In the genomic region with DNA sequence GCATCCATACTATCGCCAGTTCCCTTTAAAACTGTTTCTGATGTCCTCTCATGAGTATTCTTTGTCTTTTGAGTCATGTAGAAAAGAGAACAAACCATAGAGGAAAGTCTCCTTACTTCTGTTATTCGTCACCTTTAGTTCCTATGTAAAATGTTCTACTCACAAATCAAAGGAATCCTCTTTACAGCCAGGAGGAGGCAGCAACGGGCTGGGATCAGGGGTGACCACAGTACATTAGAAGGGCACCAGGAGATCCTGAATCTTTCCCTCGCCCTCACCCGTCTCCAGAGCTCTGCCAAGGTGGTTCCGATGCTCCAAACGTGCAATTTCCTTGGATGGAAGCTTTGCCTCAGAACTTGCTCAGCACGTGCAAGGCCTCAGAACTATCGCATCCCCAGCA, we compare ENCODE assay signal across 16 mouse cellular contexts. TPM values are rescaled to one million over a fixed set of nuclear protein-coding genes. Genes with fewer than 3 reads are reported as not detected.
DNase-seq lines count a peak whose midpoint lies in the region; ATAC-seq and TF ChIP-seq lines count a peak whose summit lies in the region.
"Had no signal": no experiment of that assay in that cellular context is flagged by ENCODE, and none has a peak within 500 bp of the region (broad histone marks: within the 10 kb centered on the region; RNA-seq: fewer than 3 reads in every experiment).

No protein-coding gene starts in this region.

- TF ChIP-seq EP300 in heart, adult 2 months (IDR thresholded peaks at IDR 0.05; ENCODE audit: insufficient read depth, low read depth, low read length) = no peak

- no peak overlapping the region for H3K4me3 ChIP-seq in heart, adult 2 months
- no peak overlapping the region for H3K4me3 ChIP-seq in lung, adult 2 months (replicated peaks; ENCODE audit: extremely low read depth, low read depth, low read length)
- H3K4me3 ChIP-seq in G1E (ENCODE audit: low read depth, low read length) = no peak overlapping the region
- no peak overlapping the region for H3K4me3 ChIP-seq in small intestine, adult 2 months (ENCODE audit: low read depth, low read length)
- H3K4me3 ChIP-seq: heart, embryonic 13.5 days; limb, embryonic 15.5 days; myocyte had no signal

- no peaks in the 10 kb centered on the region for H3K9me3 ChIP-seq in G1E (replicated peaks)
- H3K9me3 ChIP-seq: heart, embryonic 13.5 days; limb, embryonic 15.5 days had no signal

- ATAC-seq in G1E (ENCODE audit: extremely low read depth, insufficient number of reproducible peaks, low FRiP score, poor library complexity, severe bottlenecking) = no peak
- no peak for ATAC-seq in erythroid progenitor cell, adult 5-6 weeks (replicated peaks; ENCODE audit: low FRiP score, poor library complexity, severe bottlenecking)

- no peak overlapping the region for H3K9ac ChIP-seq in heart, adult 2 months (ENCODE audit: low read depth, low read length)
- H3K9ac ChIP-seq: heart, embryonic 13.5 days; limb, embryonic 15.5 days had no signal

- no peak for TF ChIP-seq POLR2A in heart, adult 2 months (IDR thresholded peaks at IDR 0.05; ENCODE audit: insufficient read depth, low read depth, low read length)
- no peak for TF ChIP-seq POLR2A in lung, adult 2 months (IDR thresholded peaks at IDR 0.05; ENCODE audit: borderline replicate concordance, extremely low read depth, low read depth, low read length)
- no peak for TF ChIP-seq POLR2A in small intestine, adult 2 months (IDR thresholded peaks at IDR 0.05; ENCODE audit: low read depth, low read length)

- TF ChIP-seq CTCF in heart, adult 2 months (IDR thresholded peaks at IDR 0.05) = peak; percentile 23
- TF ChIP-seq CTCF in lung, adult 2 months (IDR thresholded peaks at IDR 0.05; ENCODE audit: insufficient read depth, low read length) = 0 out of 2 replicates have a peak, but pooled peaks have one; percentile 15
- no peak for TF ChIP-seq CTCF in G1E (IDR thresholded peaks at IDR 0.05; ENCODE audit: low read depth, low read length)
- TF ChIP-seq CTCF in small intestine, adult 2 months (IDR thresholded peaks at IDR 0.05; ENCODE audit: extremely low read depth, insufficient read length, insufficient replicate concordance, low read depth, low read length) = peak; percentile 63; the same call in 1 of the 2 replicates

- intact Hi-C loops in heart, adult 2 months (cut with DNase I) = no loop called here
- intact Hi-C loops in heart, postnatal 25 days (cut with DNase I) = no loop called here

- no peaks in the 10 kb centered on the region for H3K4me1 ChIP-seq in heart, adult 2 months (ENCODE audit: control insufficient read depth, insufficient read depth, low read length)
- H3K4me1 ChIP-seq in lung, adult 2 months (ENCODE audit: control insufficient read depth, insufficient read depth, low read length) = no peaks in the 10 kb centered on the region
- H3K4me1 ChIP-seq in G1E (ENCODE audit: insufficient read depth, low read depth, low read length) = no peaks in the 10 kb centered on the region
- no peaks in the 10 kb centered on the region for H3K4me1 ChIP-seq in small intestine, adult 2 months (ENCODE audit: control insufficient read depth, insufficient read depth, insufficient read length, low read length)
- H3K4me1 ChIP-seq: heart, embryonic 13.5 days; limb, embryonic 15.5 days had no signal

- no peak for DNase-seq in heart, adult 2 months
- no peak for DNase-seq in heart, postnatal 25 days (ENCODE audit: low spot score)
- no peak for DNase-seq in lung, adult 2 months
- DNase-seq in lung, postnatal 25 days (ENCODE audit: low spot score) = no peak
- peak; percentile 2 for DNase-seq in G1E (ENCODE audit: low spot score)
- no peak for DNase-seq in cerebellum, postnatal 36 days
- DNase-seq: cerebellum, postnatal 10 days; layer of hippocampus, postnatal 36 days; thymus, adult 18-20 months had no signal

- no peak overlapping the region for H3K27ac ChIP-seq in heart, adult 2 months
- H3K27ac ChIP-seq in small intestine, adult 2 months (ENCODE audit: insufficient read depth, low read depth, low read length) = no peak overlapping the region
- H3K27ac ChIP-seq: heart, embryonic 13.5 days; limb, embryonic 15.5 days had no signal

- H3K36me3 ChIP-seq in heart, adult 2 months (ENCODE audit: control insufficient read depth, insufficient read depth, low read length) = no peaks in the 10 kb centered on the region
- H3K36me3 ChIP-seq in G1E (replicated peaks) = no peaks in the 10 kb centered on the region
- no peaks in the 10 kb centered on the region for H3K36me3 ChIP-seq in small intestine, adult 2 months (ENCODE audit: control insufficient read depth, insufficient read depth, low read length)
- H3K36me3 ChIP-seq: heart, embryonic 13.5 days; limb, embryonic 15.5 days had no signal

- no peaks in the 10 kb centered on the region for H3K79me2 ChIP-seq in heart, adult 2 months (replicated peaks; ENCODE audit: control insufficient read depth, insufficient read depth, low read length)

- WGBS in heart, adult 2 months = 62% methylated on average over 9 of the region's 9 CpGs
- 71% methylated on average over 9 of the region's 9 CpGs for whole genome bisulfite sequencing in lung, adult 2 months
- 52% methylated on average over 9 of the region's 9 CpGs for WGBS in small intestine, adult 2 months

- H3K27me3 ChIP-seq in heart, adult 2 months (ENCODE audit: control insufficient read depth, insufficient read depth, low read length) = no peaks in the 10 kb centered on the region
- peaks cover 6% of the 10 kb centered on the region; the same call in 1 of the 2 replicates for H3K27me3 ChIP-seq in G1E (ENCODE audit: insufficient read depth, low read length)
- H3K27me3 ChIP-seq in small intestine, adult 2 months (ENCODE audit: control insufficient read depth, insufficient read depth, low read length) = no peaks in the 10 kb centered on the region
- H3K27me3 ChIP-seq: limb, embryonic 15.5 days had no signal

RNA-seq across cellular contexts. Expression of gene Tpte, which starts 28.2 kb away (rescaled TPM):
- total RNA-seq in heart, adult 2 months (2021) = not detected
- not detected in 2 replicates for polyA plus RNA-seq in heart, adult 2 months (2012; rRNA removed)
- total RNA-seq in heart, postnatal 25 days (2021) = not detected
- polyA plus RNA-seq in lung, adult 2 months (2012; rRNA removed) = not detected in 2 replicates
- total RNA-seq in G1E (2014; fragmentation: Nextera tagmentation) = not detected in 2 replicates
- 0.05 and 0.06 TPM in 2 replicates for total RNA-seq in G1E (2017)
- not detected in 2 replicates for polyA plus RNA-seq in G1E (2012)
- polyA plus RNA-seq in small intestine, adult 2 months (2012; rRNA removed) = not detected in 2 replicates
- total RNA-seq in erythroid progenitor cell, adult 5-6 weeks (2015; ENCODE audit: low replicate concordance) = not detected in 2 replicates
- not detected in 2 replicates for total RNA-seq in erythroid progenitor cell, adult 5-6 weeks (2017; ENCODE audit: low replicate concordance)
- total RNA-seq: layer of hippocampus, postnatal 36 days; megakaryocyte-erythroid progenitor cell, adult 5-6 weeks had no signal
- polyA plus RNA-seq: frontal cortex, adult 2 months; heart, embryonic 13.5 days; limb, embryonic 15.5 days; myocyte had no signal
